Mouse (Mus musculus) heart, adult 2 months (tissue): ENCODE measurements around the gene Serinc3. TPM values are rescaled to one million over a fixed set of nuclear protein-coding genes. Genes with fewer than 3 reads are reported as not detected.

Experiments
- DNase-seq, 2 experiments: peaks; one replicate each; pipeline ENCODE4 v3.0.0; 2021
- H3K27ac ChIP-seq: fragments of 200-600 bp; 2 replicates; pipeline ENCODE4 v1.8.1; 2022
- H3K27me3 ChIP-seq: fragments of 200-500 bp; 2 replicates; pipeline ENCODE4 v1.6.1; 2012; ENCODE audit warnings: mild to moderate bottlenecking, low read length, inconsistent platforms, mixed read lengths; ENCODE audit not compliant: control insufficient read depth, insufficient read depth
- H3K36me3 ChIP-seq: fragments of 200-500 bp; 2 replicates; pipeline ENCODE4 v1.6.1; 2012; ENCODE audit warnings: low read length, inconsistent platforms; ENCODE audit not compliant: control insufficient read depth, insufficient read depth
- H3K4me1 ChIP-seq: fragments of 200-500 bp; 2 replicates; pipeline ENCODE4 v1.6.1; 2011; ENCODE audit warnings: low read length; ENCODE audit not compliant: control insufficient read depth, insufficient read depth
- H3K4me3 ChIP-seq: fragments of 200-600 bp; 2 replicates; pipeline ENCODE4 v1.8.1; 2022
- H3K79me2 ChIP-seq: fragments of 200-500 bp; replicated peaks from 2 replicates; pipeline ENCODE4 v1.6.1; 2012; ENCODE audit warnings: mild to moderate bottlenecking, inconsistent platforms, low read length, moderate library complexity, mixed read lengths; ENCODE audit not compliant: control insufficient read depth, insufficient read depth
- H3K9ac ChIP-seq: fragments of 200-500 bp; 2 replicates; pipeline ENCODE4 v1.6.1; 2012; ENCODE audit warnings: low read depth, mild to moderate bottlenecking, control low read depth, inconsistent platforms, low read length, mixed read lengths
- CTCF ChIP-seq: fragments of 200-600 bp; IDR thresholded peaks from 2 replicates; pipeline ENCODE4 v1.8.1; 2022; ENCODE audit warnings: antibody characterized with exemption, mild to moderate bottlenecking, moderate library complexity
- EP300 ChIP-seq: fragments of 200-500 bp; IDR thresholded peaks from 2 replicates; pipeline ENCODE4 v1.6.1; 2011; ENCODE audit warnings: low read depth, low read length, control low read depth; ENCODE audit not compliant: insufficient read depth
- POLR2A ChIP-seq: fragments of 200-500 bp; IDR thresholded peaks from 2 replicates; pipeline ENCODE4 v1.6.1; 2011; ENCODE audit warnings: mild to moderate bottlenecking, low read depth, low read length, control low read depth; ENCODE audit not compliant: insufficient read depth
- WGBS: fragments of 180-500 bp; shearing (Covaris S2); methylation state at CpG from one replicate; pipeline ENCODE4 v1.1.7; 2018; 5-methylcytosine and 5-hydroxymethylcytosine counted together
- intact Hi-C: fragments of 180-260 bp; cut with DNase I; formaldehyde crosslinking; loops from one replicate; pipeline ENCODE4 v1.15.1; 2025
- polyA plus RNA-seq: library from polyadenylated mRNA; depleted of rRNA; stranded (reverse); fragments of >200 nt; gene quantifications from 2 replicates; pipeline ENCODE4 v1.2.3, GENCODE M21; 2012
- total RNA-seq, 2 experiments: library from RNA; stranded (reverse); gene quantifications; 2 replicates each; pipeline ENCODE4 v1.2.3; 2021

Gene Serinc3
- total and polyA plus RNA-seq, 3 experiments: 264 to 351 (median 294) TPM

GRCm38 (mm10) chr2:163616652-163617227 lies 28.2 kb downstream of the Serinc3 start:
- no peaks in the 10 kb centered on the region; the same call in 1 of the 2 replicates for H3K4me1 ChIP-seq
- DNase-seq: no peak
- intact Hi-C loops: loop anchor here (2.0 kb wide), 1 partner anchor 14 kb away; no protein-coding TSS in a partner anchor
- 70% methylated on average over 3 of the region's 3 CpGs for WGBS
- H3K36me3 ChIP-seq: peaks cover 21% of the 10 kb centered on the region
- no peaks in the 10 kb centered on the region; the same call in 1 of the 2 replicates for H3K79me2 ChIP-seq
- H3K27me3 ChIP-seq: no peaks in the 10 kb centered on the region
- no peak overlapping the region for H3K4me3 ChIP-seq
- H3K9ac ChIP-seq: no peak overlapping the region
- no peak overlapping the region for H3K27ac ChIP-seq
- TF ChIP-seq POLR2A: 0 out of 2 replicates have a peak, but pooled peaks have one; percentile 17
- no peak for TF ChIP-seq EP300

DNA sequence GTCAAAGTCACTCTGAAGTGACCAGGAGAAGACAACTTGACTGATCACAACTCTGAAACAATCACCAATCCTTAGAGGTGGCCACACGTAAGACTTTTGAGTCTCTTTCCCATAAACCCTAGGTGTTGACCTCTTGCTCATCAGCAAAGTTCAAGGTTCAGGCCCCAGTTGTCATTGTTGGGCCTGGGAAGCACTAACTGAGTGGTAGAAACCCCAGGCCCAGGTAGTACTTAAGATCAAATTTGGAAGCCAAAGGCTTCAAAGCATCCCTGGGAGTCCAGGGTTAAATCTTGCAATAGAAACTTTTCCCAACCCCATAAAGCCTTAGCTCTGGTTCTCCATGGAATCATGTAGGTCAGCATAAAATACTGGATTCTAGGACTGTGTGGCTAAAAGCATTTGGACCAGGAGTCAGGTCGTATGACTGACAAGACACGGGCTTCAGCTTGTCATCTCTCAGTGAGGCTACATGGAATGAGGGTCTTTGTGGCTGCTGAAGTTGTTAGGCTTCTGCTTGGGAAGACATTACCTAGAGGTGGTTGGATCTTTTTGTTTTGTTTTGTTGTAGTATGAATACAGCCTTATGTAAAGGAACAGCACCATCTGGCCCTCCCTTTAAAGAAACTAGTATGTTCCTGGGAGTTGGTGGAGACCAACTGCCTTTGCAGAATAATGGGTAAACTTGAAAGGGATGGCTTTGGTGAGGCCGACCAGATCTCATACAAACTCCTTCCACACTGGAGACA lies 28.9 kb downstream of the Serinc3 start:
- TF ChIP-seq EP300: no peak
- TF ChIP-seq POLR2A: no peak
- TF ChIP-seq CTCF: no peak
- intact Hi-C loops: loop anchor here (2.0 kb wide), 1 partner anchor 15 kb away; no protein-coding TSS in a partner anchor
- Histone ChIP-seq H3K9ac (no peak overlapping the region), H3K27me3 (no peaks in the 10 kb centered on the region), H3K27ac (no peak overlapping the region), H3K79me2 (no peaks in the 10 kb centered on the region; the same call in 1 of the 2 replicates), H3K4me3 (no peak overlapping the region), H3K36me3 (peaks cover 18% of the 10 kb centered on the region), H3K4me1 (no peaks in the 10 kb centered on the region; the same call in 1 of the 2 replicates)
- no peak for DNase-seq
- 87% methylated on average over 4 of the region's 4 CpGs for WGBS

- intact Hi-C loops: no loop called here
- no peaks in the 10 kb centered on the region for H3K4me1 ChIP-seq
- no peaks in the 10 kb centered on the region; the same call in 1 of the 2 replicates for H3K79me2 ChIP-seq
- no peak overlapping the region for H3K4me3 ChIP-seq
- H3K36me3 ChIP-seq: peaks cover 16% of the 10 kb centered on the region
- H3K27ac ChIP-seq: no peak overlapping the region
- TF ChIP-seq EP300 (no peak), POLR2A (0 out of 2 replicates have a peak, but pooled peaks have one; percentile 24)
- no peak overlapping the region for H3K9ac ChIP-seq
- H3K27me3 ChIP-seq: no peaks in the 10 kb centered on the region
- no peak for DNase-seq
- WGBS: 80% methylated on average over 9 of the region's 9 CpGs
These were observed 29.5 kb downstream of the Serinc3 start for GRCm38 (mm10) chr2:163615401-163615800.

- Histone ChIP-seq H3K27ac (no peak overlapping the region), H3K4me1 (no peaks in the 10 kb centered on the region), H3K4me3 (no peak overlapping the region), H3K79me2 (no peaks in the 10 kb centered on the region; the same call in 1 of the 2 replicates), H3K9ac (no peak overlapping the region), H3K27me3 (no peaks in the 10 kb centered on the region), H3K36me3 (peaks cover 5% of the 10 kb centered on the region)
- intact Hi-C loops: no loop called here
- 97% methylated on average over 4 of the region's 4 CpGs for WGBS
- no peak for DNase-seq
- no peak for TF ChIP-seq POLR2A
- 0 out of 2 replicates have a peak, but pooled peaks have one; percentile 8 for TF ChIP-seq CTCF
These were observed 30.9 kb downstream of the Serinc3 start for GRCm38 (mm10) chr2:163613990-163614389.

DNA sequence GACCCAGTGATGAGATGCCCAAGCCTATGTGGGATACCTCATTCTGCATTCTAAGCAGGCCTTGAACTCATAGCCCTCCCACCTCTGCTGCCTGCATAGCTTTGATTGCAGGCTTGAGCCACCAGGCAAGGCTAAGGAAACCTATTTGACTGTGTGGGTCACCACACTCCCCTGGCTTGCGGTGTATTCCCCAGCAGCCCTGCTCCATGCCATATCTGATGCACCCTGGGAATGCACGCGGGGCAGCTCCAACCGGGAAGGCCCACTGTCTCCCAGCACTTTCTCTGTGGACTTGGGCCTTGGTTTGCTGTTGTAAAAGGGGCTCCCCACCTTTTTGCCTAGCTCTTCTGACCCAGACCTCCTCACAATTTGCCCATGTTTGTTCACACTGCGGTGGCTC lies 31.7 kb downstream of the Serinc3 start:
- no peaks in the 10 kb centered on the region; the same call in 1 of the 2 replicates for H3K79me2 ChIP-seq
- WGBS: 90% methylated on average over 5 of the region's 5 CpGs
- no peak overlapping the region for H3K27ac ChIP-seq
- H3K4me1 ChIP-seq: no peaks in the 10 kb centered on the region
- no peak for TF ChIP-seq CTCF
- no peak for TF ChIP-seq EP300
- no peak for TF ChIP-seq POLR2A
- no peaks in the 10 kb centered on the region for H3K27me3 ChIP-seq
- no peak overlapping the region for H3K4me3 ChIP-seq
- intact Hi-C loops: no loop called here
- no peak overlapping the region for H3K9ac ChIP-seq
- DNase-seq: no peak
- peaks cover 5% of the 10 kb centered on the region for H3K36me3 ChIP-seq

DNA sequence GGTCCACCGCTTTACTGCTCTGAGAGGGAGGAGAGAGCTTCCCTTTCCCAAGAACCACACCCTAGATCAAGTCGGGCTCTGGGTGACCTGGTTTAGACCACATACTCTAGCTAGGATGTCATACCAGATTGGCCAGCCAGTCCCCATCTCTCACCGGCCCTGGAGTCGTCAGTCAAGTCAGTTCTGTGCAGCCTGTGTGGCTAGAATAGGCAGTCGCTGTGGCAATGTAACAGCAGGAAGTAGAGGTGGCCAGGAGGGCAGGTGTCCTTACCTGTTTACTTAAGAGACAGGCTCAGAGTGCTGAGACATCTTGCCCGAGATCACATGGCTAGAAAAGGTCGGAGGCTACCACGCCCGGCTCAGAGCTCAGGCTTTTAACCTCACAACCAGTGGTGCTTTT lies 33.8 kb downstream of the Serinc3 start:
- Histone ChIP-seq H3K36me3 (peaks cover 5% of the 10 kb centered on the region), H3K27me3 (no peaks in the 10 kb centered on the region), H3K4me3 (no peak overlapping the region), H3K4me1 (no peaks in the 10 kb centered on the region), H3K79me2 (no peaks in the 10 kb centered on the region; the same call in 1 of the 2 replicates), H3K9ac (no peak overlapping the region), H3K27ac (no peak overlapping the region)
- 83% methylated on average over 9 of the region's 9 CpGs for WGBS
- no peak for TF ChIP-seq POLR2A
- TF ChIP-seq CTCF: no peak
- no peak for TF ChIP-seq EP300
- intact Hi-C loops: no loop called here
- no peak for DNase-seq
